Mouse (Mus musculus): ENCODE data around the gene Dmrtc2. TPM values are rescaled to one million over a fixed set of nuclear protein-coding genes. Genes with fewer than 3 reads are reported as not detected.

Gene Dmrtc2
- polyA plus RNA-seq (2017; shearing (Covaris generic)) = not detected

GRCm38 (mm10) chr7:24869532-24870165, at the start of gene Dmrtc2, which contains the start of gene Lypd4:
Gene Dmrtc2 (plus strand): TSS chr7:24870057.
Gene Lypd4 (minus strand): TSS chr7:24869941.

GRCm38 (mm10) chr7:24861913-24862312, 7.9 kb upstream of the Dmrtc2 start, which contains the start of gene Gm9844:
Gene Gm9844 (plus strand): TSS chr7:24862213.

DNA sequence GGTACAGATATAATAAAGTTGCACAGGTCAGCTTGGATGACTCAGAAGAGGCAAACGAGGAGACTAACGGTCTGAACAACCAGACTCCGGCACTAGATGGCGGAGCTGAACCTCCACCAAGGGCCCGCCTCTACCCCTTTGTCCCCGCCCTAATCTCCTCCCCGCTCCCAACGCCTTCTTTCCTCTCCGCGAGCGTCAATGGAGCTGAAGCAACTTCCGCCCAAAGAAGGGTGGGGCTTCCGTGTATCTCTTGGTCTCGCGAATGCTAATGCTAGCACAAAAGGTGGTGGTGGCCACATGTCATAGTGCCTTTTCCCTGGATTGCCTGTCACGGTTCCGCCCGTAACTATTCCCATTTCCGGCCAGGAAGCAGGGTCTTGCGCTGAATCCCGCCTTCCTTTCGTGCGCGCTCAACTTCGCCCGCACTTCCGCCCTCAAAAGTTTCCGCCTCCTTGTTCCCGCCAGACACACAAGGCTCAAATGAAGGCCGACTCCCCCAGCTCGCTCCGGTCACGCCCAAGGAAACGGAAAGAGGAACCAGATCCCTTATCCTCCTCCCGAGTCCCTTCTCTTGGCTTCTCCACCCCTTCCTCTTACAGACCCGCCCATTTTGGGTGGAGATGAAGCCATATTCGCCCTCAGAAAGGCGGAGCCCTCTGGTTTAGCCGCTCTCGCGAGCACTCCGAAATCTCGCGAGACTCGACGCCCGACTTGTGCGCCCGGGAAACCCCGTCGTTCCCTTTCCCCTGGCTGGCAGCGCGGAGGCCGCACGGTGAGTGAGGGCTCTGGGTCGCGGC, 14.2 kb downstream of the Dmrtc2 start, which contains the start of gene Rps19:
Gene Rps19 (plus strand): TSS at position 476 of the 797 bp plus-strand sequence.

GRCm38 (mm10) chr7:24897224-24897623, 27.4 kb downstream of the Dmrtc2 start, which contains the start of gene Cd79a:
Gene Cd79a (plus strand): TSS chr7:24897381.

GRCm38 (mm10) chr7:24902630-24903443, 33.0 kb downstream of the Dmrtc2 start, which contains the start of gene Arhgef1:
Gene Arhgef1 (plus strand): TSS chr7:24902912.

Other genes with a start within 250 kb of the Dmrtc2 start
- not detected for gene Lypd3, start 233.5 kb upstream of the Dmrtc2 start, polyA plus RNA-seq (2017; shearing (Covaris generic))
- not detected for gene Tex101, start 193.4 kb upstream of the Dmrtc2 start, polyA plus RNA-seq (2017; shearing (Covaris generic))
- not detected for gene BC049730, start 160.8 kb upstream of the Dmrtc2 start, polyA plus RNA-seq (2017; shearing (Covaris generic))
- not detected for gene Gm4763, start 143.1 kb upstream of the Dmrtc2 start, polyA plus RNA-seq (2017; shearing (Covaris generic))
- gene Cd177, start 109.7 kb upstream of the Dmrtc2 start, polyA plus RNA-seq (2017; shearing (Covaris generic)) = not detected
- not detected for gene Ceacam10, start 92.9 kb upstream of the Dmrtc2 start, polyA plus RNA-seq (2017; shearing (Covaris generic))
- gene Gm9844, start 7.8 kb upstream of the Dmrtc2 start, polyA plus RNA-seq (2017; shearing (Covaris generic)) = 24.6 TPM
- not detected for gene Lypd4, start 116 bp upstream of the Dmrtc2 start, polyA plus RNA-seq (2017; shearing (Covaris generic))
- gene Rps19, start 14.3 kb downstream of the Dmrtc2 start, polyA plus RNA-seq (2017; shearing (Covaris generic)) = 5,353 TPM
- 7.1 TPM for gene Cd79a, start 27.3 kb downstream of the Dmrtc2 start, polyA plus RNA-seq (2017; shearing (Covaris generic))
- gene Arhgef1, start 32.9 kb downstream of the Dmrtc2 start, polyA plus RNA-seq (2017; shearing (Covaris generic)) = 843 TPM
- gene Gm4881, start 74.4 kb downstream of the Dmrtc2 start, polyA plus RNA-seq (2017; shearing (Covaris generic)) = not detected
- 619 TPM for gene Rabac1, start 102.7 kb downstream of the Dmrtc2 start, polyA plus RNA-seq (2017; shearing (Covaris generic))
- 7.6 TPM for gene Atp1a3, start 135.9 kb downstream of the Dmrtc2 start, polyA plus RNA-seq (2017; shearing (Covaris generic))
- 5.2 TPM for gene Grik5, start 202.3 kb downstream of the Dmrtc2 start, polyA plus RNA-seq (2017; shearing (Covaris generic))
- gene Zfp574, start 202.5 kb downstream of the Dmrtc2 start, polyA plus RNA-seq (2017; shearing (Covaris generic)) = 34.8 TPM